Mouse (Mus musculus) bone marrow, adult 2 months (tissue): ENCODE measurements at regions not wholly inside any gene's neighbourhood (a gene's known extent, or its start where the extent isn't known, plus 50 kb on each side); places are given as distances from the start of the nearest gene placed in this dataset.

Experiments
- CTCF ChIP-seq: fragments of 200-500 bp; IDR thresholded peaks from 2 replicates; pipeline ENCODE4 v1.5.1; 2011; ENCODE audit warnings: low read length, control low read depth; ENCODE audit not compliant: control insufficient read depth, insufficient read depth
- POLR2A ChIP-seq: fragments of 200-500 bp; IDR thresholded peaks from 2 replicates; pipeline ENCODE4 v1.6.1; 2011; ENCODE audit warnings: low read depth, mild to moderate bottlenecking, control low read depth, low read length, borderline replicate concordance; ENCODE audit not compliant: control insufficient read depth

DNA sequence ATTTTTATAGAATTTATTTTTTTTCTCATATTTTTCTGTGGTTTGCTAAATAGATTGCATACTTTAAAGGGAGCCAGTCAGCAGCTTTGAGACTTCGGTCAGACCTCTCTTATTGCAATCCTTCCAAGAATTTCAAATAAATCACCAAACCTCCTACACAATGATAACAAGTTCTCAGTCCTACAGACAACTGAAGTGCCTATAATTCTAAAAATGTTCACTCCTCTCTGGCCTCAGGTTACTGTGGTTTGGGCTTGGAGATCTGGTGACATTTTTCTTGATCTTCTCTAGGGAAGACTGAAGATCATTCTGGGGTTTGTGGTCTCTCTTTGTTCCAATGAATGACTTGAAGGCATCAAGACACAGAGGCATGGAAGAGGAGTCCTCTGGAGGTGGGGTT, 326.6 kb downstream of the Cxcl12 start:
- TF ChIP-seq POLR2A = no peak
- TF ChIP-seq CTCF = no peak
